Mouse (Mus musculus): Measurements from ENCODE around the gene Hspg2.

DNA sequence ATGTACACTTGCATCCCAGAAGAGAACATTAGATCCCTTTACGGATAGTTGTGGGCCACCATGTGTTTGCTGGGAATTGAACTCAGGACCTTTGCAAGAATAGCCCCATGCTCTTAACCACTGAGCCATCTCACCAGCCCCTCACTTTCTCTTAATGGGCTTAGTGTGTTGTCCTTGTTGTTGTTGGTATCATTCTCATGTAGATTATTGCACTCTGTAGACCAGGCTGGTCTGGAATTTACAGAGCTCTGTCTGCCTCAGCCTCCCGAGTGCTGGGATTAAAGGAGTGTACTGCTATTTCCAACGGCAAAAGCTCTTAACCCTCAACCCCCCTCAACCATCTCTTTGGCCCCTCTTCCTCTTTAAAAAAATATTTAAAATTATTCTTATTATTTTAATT, 121.0 kb downstream of the Hspg2 start:
- TF ChIP-seq MAFK (IDR thresholded peaks at IDR 0.05; ENCODE audit: insufficient read depth, low read depth, low read length) (no peak), HCFC1 (IDR thresholded peaks at IDR 0.05; ENCODE audit: borderline replicate concordance, insufficient read depth, low read length) (no peak)

All from ES-E14 (cell line).